Mouse (Mus musculus): ENCODE data around the gene Wdr43. TPM values are rescaled to one million over a fixed set of nuclear protein-coding genes. Genes with fewer than 3 reads are reported as not detected.

Gene Wdr43
- polyA plus RNA-seq, 1 experiment from 2014 or later = 90.1 TPM

GRCm38 (mm10) chr17:71687436-71687835 lies 71.7 kb downstream of the Wdr43 start:
- Histone ChIP-seq H3K36me3 (ENCODE audit: control insufficient read depth, insufficient read depth, low read length) (no peaks in the 10 kb centered on the region), H3K4me2 (replicated peaks; ENCODE audit: low read depth, low read length) (no peak overlapping the region), H3K4me3 (ENCODE audit: low read depth, low read length) (no peak overlapping the region), H3K9me3 (ENCODE audit: control insufficient read depth, low read depth, low read length) (no peaks in the 10 kb centered on the region), H3K4me1 (ENCODE audit: control insufficient read depth, insufficient read depth, low read length) (peaks cover 15% of the 10 kb centered on the region; the same call in 1 of the 2 replicates), H3K9ac (replicated peaks; ENCODE audit: low read depth, low read length) (no peak overlapping the region), H3K27ac (ENCODE audit: low read length) (no peak overlapping the region), H3K27me3 (ENCODE audit: control insufficient read depth, insufficient read depth, low read length) (no peaks in the 10 kb centered on the region)
- ATAC-seq (ENCODE audit: insufficient number of reproducible peaks, insufficient read depth, low FRiP score, low read depth) = no peak
- WGBS = 71% methylated on average over 9 of the region's 9 CpGs

- ATAC-seq (ENCODE audit: insufficient number of reproducible peaks, insufficient read depth, low FRiP score, low read depth) = peak; percentile 24; the same call in 1 of the 2 replicates
- H3K9me3 ChIP-seq (ENCODE audit: control insufficient read depth, low read depth, low read length) = no peaks in the 10 kb centered on the region
- WGBS = 41% methylated on average over 5 of the region's 5 CpGs
- H3K4me2 ChIP-seq (replicated peaks; ENCODE audit: low read depth, low read length) = no peak overlapping the region
- H3K4me3 ChIP-seq (ENCODE audit: low read depth, low read length) = no peak overlapping the region
- no peak overlapping the region for H3K9ac ChIP-seq (replicated peaks; ENCODE audit: low read depth, low read length)
- H3K27me3 ChIP-seq (ENCODE audit: control insufficient read depth, insufficient read depth, low read length) = no peaks in the 10 kb centered on the region
- H3K4me1 ChIP-seq (ENCODE audit: control insufficient read depth, insufficient read depth, low read length) = peaks cover 12% of the 10 kb centered on the region; the same call in 1 of the 2 replicates
- H3K36me3 ChIP-seq (ENCODE audit: control insufficient read depth, insufficient read depth, low read length) = no peaks in the 10 kb centered on the region
- H3K27ac ChIP-seq (ENCODE audit: low read length) = no peak overlapping the region
Observed at GRCm38 (mm10) chr17:71689903-71690302, 74.2 kb downstream of the Wdr43 start.

GRCm38 (mm10) chr17:71691361-71691875 lies 75.7 kb downstream of the Wdr43 start:
- Histone ChIP-seq H3K27me3 (ENCODE audit: control insufficient read depth, insufficient read depth, low read length) (no peaks in the 10 kb centered on the region), H3K4me1 (ENCODE audit: control insufficient read depth, insufficient read depth, low read length) (peaks cover 12% of the 10 kb centered on the region; the same call in 1 of the 2 replicates), H3K4me2 (replicated peaks; ENCODE audit: low read depth, low read length) (no peak overlapping the region), H3K27ac (ENCODE audit: low read length) (no peak overlapping the region), H3K36me3 (ENCODE audit: control insufficient read depth, insufficient read depth, low read length) (no peaks in the 10 kb centered on the region), H3K4me3 (ENCODE audit: low read depth, low read length) (no peak overlapping the region), H3K9ac (replicated peaks; ENCODE audit: low read depth, low read length) (no peak overlapping the region), H3K9me3 (ENCODE audit: control insufficient read depth, low read depth, low read length) (no peaks in the 10 kb centered on the region)
- no peak for ATAC-seq (ENCODE audit: insufficient number of reproducible peaks, insufficient read depth, low FRiP score, low read depth)
- WGBS = 62% methylated on average over 11 of the region's 11 CpGs

- Histone ChIP-seq H3K9ac (replicated peaks; ENCODE audit: low read depth, low read length) (no peak overlapping the region), H3K4me1 (ENCODE audit: control insufficient read depth, insufficient read depth, low read length) (peaks cover 12% of the 10 kb centered on the region; the same call in 1 of the 2 replicates), H3K27ac (ENCODE audit: low read length) (no peak overlapping the region), H3K27me3 (ENCODE audit: control insufficient read depth, insufficient read depth, low read length) (no peaks in the 10 kb centered on the region), H3K4me2 (replicated peaks; ENCODE audit: low read depth, low read length) (no peak overlapping the region), H3K36me3 (ENCODE audit: control insufficient read depth, insufficient read depth, low read length) (no peaks in the 10 kb centered on the region), H3K9me3 (ENCODE audit: control insufficient read depth, low read depth, low read length) (no peaks in the 10 kb centered on the region), H3K4me3 (ENCODE audit: low read depth, low read length) (no peak overlapping the region)
- ATAC-seq (ENCODE audit: insufficient number of reproducible peaks, insufficient read depth, low FRiP score, low read depth) = no peak
- WGBS = 48% methylated on average over 5 of the region's 5 CpGs
Observed at GRCm38 (mm10) chr17:71693313-71693712, 77.6 kb downstream of the Wdr43 start.

- no peak overlapping the region for H3K4me3 ChIP-seq (ENCODE audit: low read depth, low read length)
- no peaks in the 10 kb centered on the region for H3K9me3 ChIP-seq (ENCODE audit: control insufficient read depth, low read depth, low read length)
- no peak overlapping the region for H3K9ac ChIP-seq (replicated peaks; ENCODE audit: low read depth, low read length)
- no peaks in the 10 kb centered on the region for H3K36me3 ChIP-seq (ENCODE audit: control insufficient read depth, insufficient read depth, low read length)
- WGBS = 54% methylated on average over 8 of the region's 8 CpGs
- no peak overlapping the region for H3K4me2 ChIP-seq (replicated peaks; ENCODE audit: low read depth, low read length)
- H3K4me1 ChIP-seq (ENCODE audit: control insufficient read depth, insufficient read depth, low read length) = peaks cover 12% of the 10 kb centered on the region; the same call in 1 of the 2 replicates
- H3K27me3 ChIP-seq (ENCODE audit: control insufficient read depth, insufficient read depth, low read length) = no peaks in the 10 kb centered on the region
- ATAC-seq (ENCODE audit: insufficient number of reproducible peaks, insufficient read depth, low FRiP score, low read depth) = no peak
- no peak overlapping the region for H3K27ac ChIP-seq (ENCODE audit: low read length)
Observed at GRCm38 (mm10) chr17:71693780-71694179, 78.1 kb downstream of the Wdr43 start.

- H3K9me3 ChIP-seq (ENCODE audit: control insufficient read depth, low read depth, low read length) = no peaks in the 10 kb centered on the region
- ATAC-seq (ENCODE audit: insufficient number of reproducible peaks, insufficient read depth, low FRiP score, low read depth) = no peak
- no peak overlapping the region for H3K27ac ChIP-seq (ENCODE audit: low read length)
- peaks cover 9% of the 10 kb centered on the region; the same call in 1 of the 2 replicates for H3K4me1 ChIP-seq (ENCODE audit: control insufficient read depth, insufficient read depth, low read length)
- H3K4me3 ChIP-seq (ENCODE audit: low read depth, low read length) = no peak overlapping the region
- no peaks in the 10 kb centered on the region for H3K27me3 ChIP-seq (ENCODE audit: control insufficient read depth, insufficient read depth, low read length)
- H3K9ac ChIP-seq (replicated peaks; ENCODE audit: low read depth, low read length) = no peak overlapping the region
- WGBS = 80% methylated on average over 8 of the region's 8 CpGs
- no peaks in the 10 kb centered on the region for H3K36me3 ChIP-seq (ENCODE audit: control insufficient read depth, insufficient read depth, low read length)
- H3K4me2 ChIP-seq (replicated peaks; ENCODE audit: low read depth, low read length) = no peak overlapping the region
Observed at GRCm38 (mm10) chr17:71695151-71695550, 79.5 kb downstream of the Wdr43 start.

GRCm38 (mm10) chr17:71695716-71696315 lies 80.1 kb downstream of the Wdr43 start:
- H3K4me2 ChIP-seq (replicated peaks; ENCODE audit: low read depth, low read length) = no peak overlapping the region
- peaks cover 3% of the 10 kb centered on the region; the same call in 1 of the 2 replicates for H3K4me1 ChIP-seq (ENCODE audit: control insufficient read depth, insufficient read depth, low read length)
- 75% methylated on average over 15 of the region's 15 CpGs for WGBS

GRCm38 (mm10) chr17:71696396-71696795 lies 80.7 kb downstream of the Wdr43 start:
- no peak overlapping the region for H3K9ac ChIP-seq (replicated peaks; ENCODE audit: low read depth, low read length)
- no peaks in the 10 kb centered on the region for H3K36me3 ChIP-seq (ENCODE audit: control insufficient read depth, insufficient read depth, low read length)
- H3K4me3 ChIP-seq (ENCODE audit: low read depth, low read length) = no peak overlapping the region
- ATAC-seq (ENCODE audit: insufficient number of reproducible peaks, insufficient read depth, low FRiP score, low read depth) = no peak
- H3K4me2 ChIP-seq (replicated peaks; ENCODE audit: low read depth, low read length) = no peak overlapping the region
- no peaks in the 10 kb centered on the region for H3K9me3 ChIP-seq (ENCODE audit: control insufficient read depth, low read depth, low read length)
- no peaks in the 10 kb centered on the region for H3K27me3 ChIP-seq (ENCODE audit: control insufficient read depth, insufficient read depth, low read length)
- 84% methylated on average over 5 of the region's 5 CpGs for WGBS
- H3K4me1 ChIP-seq (ENCODE audit: control insufficient read depth, insufficient read depth, low read length) = peaks cover 2% of the 10 kb centered on the region; the same call in 1 of the 2 replicates
- no peak overlapping the region for H3K27ac ChIP-seq (ENCODE audit: low read length)

More at GRCm38 (mm10) chr17:71695716-71696315, 80.1 kb downstream of the Wdr43 start:
- H3K27me3 ChIP-seq (ENCODE audit: control insufficient read depth, insufficient read depth, low read length) = no peaks in the 10 kb centered on the region
- H3K27ac ChIP-seq (ENCODE audit: low read length) = no peak overlapping the region
- no peak for ATAC-seq (ENCODE audit: insufficient number of reproducible peaks, insufficient read depth, low FRiP score, low read depth)
- H3K4me3 ChIP-seq (ENCODE audit: low read depth, low read length) = no peak overlapping the region
- H3K9ac ChIP-seq (replicated peaks; ENCODE audit: low read depth, low read length) = no peak overlapping the region
- no peaks in the 10 kb centered on the region for H3K9me3 ChIP-seq (ENCODE audit: control insufficient read depth, low read depth, low read length)
- H3K36me3 ChIP-seq (ENCODE audit: control insufficient read depth, insufficient read depth, low read length) = no peaks in the 10 kb centered on the region

Data from stomach, embryonic 14.5 days (tissue).